Mouse (Mus musculus): Measurements from ENCODE around the gene Irak1bp1.

Irak1bp1 gene

DNA sequence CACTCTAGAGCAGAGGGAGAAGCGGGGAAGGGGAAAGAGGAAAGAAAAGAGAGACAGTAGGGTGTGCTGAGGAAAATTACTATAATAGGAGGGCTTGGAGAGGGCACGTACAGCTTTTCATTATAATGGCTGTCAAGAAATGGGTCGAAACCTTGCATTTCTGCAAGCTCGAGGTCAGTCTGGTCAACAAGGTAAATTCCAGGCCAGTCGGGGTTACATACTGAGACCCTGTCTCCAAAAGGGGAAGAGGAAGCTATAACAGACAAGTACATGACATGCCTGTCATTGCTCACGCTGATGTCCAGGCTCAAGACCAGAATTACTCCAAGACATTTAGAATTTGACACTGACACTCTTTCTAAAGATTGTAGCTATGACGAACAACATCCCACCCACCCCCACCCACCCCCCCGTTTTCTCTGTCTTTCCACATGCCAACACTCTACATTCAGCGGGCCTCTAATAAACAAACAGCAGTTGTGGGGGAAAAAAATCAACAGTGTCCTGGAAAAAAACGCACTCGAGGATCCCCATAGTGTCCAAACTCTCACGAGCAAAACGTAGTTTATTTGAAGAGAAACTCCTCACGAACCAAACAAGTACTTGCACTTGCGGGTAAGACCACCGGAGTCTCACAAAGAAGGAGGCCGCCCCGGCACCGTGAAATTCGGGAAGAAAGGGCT, at the start of gene Irak1bp1:
Gene Irak1bp1, plus strand, starts transcription at position 534 of the 683 bp plus-strand sequence.
- no peak for DNase-seq (ENCODE audit: low read depth)

DNA sequence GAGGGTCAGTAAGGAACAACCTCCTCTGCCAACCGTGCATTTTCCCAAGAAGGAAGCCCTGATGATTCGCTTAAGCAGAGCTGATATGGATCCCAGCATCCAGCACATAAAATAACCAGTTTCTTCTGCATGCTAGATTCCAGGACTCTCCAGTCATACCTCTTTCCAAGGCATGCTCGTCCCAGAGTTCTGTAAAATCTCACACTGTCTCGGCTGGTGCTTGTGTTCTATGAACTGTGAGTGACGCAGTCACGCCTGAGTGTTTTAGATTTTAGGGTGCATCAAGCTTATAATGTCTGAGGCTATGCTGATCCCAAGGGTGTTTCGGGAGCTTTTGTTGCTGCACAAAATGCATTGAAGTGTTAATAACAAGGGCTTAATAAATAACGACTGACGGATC, 41.0 kb upstream of the Irak1bp1 start:
- no peak for DNase-seq (ENCODE audit: low read depth)

DNA sequence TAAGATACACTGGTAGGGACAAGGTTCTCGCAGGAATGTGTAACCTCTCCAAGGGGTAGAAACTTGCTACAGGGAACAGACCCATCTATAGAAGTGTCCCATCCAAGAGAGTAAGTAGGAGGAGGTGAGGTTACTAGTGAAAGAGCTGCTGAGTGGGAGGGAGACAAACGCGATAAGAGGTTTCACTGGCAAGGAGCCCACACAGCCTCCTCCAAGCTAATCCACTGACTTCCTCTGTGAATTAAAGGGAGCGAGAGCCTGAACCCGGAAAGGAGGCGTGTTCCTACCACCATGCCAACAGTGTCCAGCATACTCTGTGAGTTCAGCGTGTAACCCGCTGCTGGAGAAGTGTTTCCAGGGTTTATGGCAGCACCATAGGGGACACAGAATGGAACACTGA, 29.0 kb upstream of the Irak1bp1 start:
- no peak for DNase-seq (ENCODE audit: low read depth)

DNA sequence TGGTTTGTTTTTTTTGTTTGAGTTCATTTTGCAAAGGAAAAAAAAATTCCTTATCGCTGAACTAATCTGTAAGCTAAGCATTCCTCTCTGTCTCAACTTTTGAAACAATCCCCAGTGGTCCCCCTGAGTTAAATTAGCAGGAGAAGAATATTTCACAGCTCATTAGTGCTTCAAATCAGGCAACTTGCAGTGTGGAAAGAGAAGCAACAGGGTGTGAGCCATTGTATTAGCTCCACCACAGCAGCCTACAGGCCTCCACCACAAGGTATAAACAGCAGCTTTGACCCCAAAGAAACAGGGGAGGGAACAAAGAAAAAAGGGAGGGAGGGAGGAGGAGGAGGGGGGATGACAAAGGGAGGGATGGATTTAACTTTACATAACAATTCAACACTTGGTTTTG, 22.2 kb upstream of the Irak1bp1 start:
- DNase-seq (ENCODE audit: low read depth): no peak

DNA sequence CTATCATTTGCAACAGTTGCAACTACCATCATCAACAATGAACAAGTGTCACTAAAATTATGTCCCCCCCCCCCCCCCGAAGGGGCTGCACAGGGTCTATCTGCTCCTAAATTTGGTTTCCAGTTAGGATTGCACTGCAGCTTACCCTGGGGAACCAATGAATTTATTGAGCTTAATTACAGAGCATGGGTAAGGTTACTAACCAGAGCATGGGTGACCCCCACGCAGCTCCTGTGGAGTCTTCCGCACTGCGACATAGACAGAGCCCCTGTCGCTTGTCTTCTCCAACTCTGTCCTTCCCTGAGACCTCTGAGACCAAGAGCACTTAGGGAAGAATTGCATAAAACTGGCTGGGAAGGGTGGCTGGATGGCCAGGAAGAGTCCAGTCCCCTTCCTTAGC, 21.7 kb upstream of the Irak1bp1 start:
- no peak for DNase-seq (ENCODE audit: low read depth)

DNA sequence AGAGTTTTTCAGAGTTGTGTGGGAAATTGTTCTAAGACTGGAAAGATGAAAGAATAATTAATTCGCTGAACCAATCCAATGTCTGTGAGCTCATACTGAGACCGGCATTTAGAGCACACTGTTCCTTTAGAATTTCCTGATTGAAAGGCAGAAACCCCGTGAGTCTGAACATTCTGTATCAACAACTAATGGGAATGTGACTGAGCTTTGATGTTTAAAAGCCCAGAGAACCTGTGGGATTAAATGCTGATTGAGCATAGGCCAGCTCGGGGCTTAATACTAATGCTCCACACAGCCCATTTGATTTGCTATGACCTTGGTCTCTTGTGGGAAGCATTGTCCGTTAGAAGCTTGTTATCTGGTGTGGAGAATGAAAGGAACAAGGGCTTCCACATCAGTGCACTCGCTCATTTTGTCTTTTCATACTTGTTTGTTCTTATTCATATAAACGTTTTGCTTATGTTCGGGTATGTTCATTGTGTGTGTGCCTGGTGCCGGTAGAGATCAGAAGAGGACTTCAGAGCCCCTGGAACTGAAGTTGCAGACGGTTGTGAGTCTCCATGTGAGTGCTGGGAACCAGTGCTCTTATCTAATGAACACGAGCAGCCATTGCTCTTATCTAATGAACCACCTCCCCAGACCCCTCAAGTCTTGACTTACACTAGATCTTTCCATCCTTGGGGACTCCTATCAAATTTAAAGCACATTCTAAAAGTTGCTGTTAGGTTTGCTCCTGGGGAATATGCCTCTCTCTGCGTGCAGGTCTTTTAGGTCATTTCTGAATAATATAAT, 17.0 kb upstream of the Irak1bp1 start:
- DNase-seq (ENCODE audit: low read depth): no peak

DNA sequence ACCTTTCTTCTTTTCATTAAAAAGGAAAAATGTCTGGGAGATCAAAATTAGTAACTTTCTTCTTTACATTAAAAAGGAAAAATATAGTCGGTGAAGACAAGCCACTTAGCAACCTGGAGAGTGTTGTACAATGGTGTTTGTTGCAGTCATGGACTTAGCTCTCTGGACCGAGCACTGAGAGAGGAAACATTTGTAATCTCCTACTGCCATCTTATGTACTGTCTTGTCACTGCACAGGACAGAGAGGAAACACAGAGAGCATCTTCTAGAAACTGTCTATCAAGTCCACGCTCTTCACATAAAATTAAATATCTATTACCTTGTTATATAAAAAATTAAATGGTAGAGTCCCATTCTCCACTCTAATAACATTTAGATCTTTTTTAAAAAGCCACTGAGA, 14.8 kb upstream of the Irak1bp1 start:
- no peak for DNase-seq (ENCODE audit: low read depth)

DNA sequence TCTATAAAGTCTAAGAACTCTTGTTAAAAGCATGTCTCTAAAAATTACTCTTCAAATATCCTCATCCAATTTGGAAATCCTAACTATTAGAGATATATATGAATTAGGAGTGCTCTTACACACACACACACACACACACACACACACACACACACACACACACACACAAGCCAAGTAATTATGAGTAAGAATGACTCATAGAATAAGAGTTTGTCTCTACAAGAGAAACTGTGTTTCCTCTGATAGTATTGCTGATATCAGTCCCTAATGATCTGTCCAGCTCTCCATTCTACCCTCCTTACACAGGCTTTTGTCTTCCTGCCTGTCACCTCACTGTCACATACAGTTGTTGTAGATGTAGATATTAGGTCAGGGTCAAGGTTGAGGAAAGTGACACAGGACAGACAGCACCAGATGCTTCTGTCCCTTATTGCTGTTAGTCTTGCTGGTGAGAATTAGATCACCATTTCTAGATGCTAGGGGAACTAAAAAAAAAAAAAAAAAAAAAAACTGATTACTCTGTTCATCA, 14.0 kb upstream of the Irak1bp1 start:
- no peak for DNase-seq (ENCODE audit: low read depth)

DNA sequence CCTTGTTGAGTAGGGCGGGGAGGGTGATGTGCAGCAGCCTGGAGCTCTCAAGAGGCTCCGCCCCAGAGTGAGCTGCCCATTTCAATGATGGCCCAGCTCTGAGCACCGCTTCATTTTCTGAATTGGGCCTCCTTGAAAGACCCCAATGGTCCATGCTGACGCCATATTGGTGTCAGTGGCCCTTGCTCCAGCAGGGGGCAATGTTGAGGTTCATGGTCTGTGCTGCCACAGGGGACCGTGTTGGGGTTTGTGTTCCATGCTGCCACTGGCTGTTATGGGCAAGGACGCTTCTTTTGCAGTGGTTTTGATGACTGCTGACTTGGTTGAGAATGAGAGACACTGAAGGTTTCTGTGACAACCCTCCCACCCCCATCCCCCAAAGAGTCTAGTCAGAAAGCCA, 2.9 kb upstream of the Irak1bp1 start:
- no peak for DNase-seq (ENCODE audit: low read depth)

DNA sequence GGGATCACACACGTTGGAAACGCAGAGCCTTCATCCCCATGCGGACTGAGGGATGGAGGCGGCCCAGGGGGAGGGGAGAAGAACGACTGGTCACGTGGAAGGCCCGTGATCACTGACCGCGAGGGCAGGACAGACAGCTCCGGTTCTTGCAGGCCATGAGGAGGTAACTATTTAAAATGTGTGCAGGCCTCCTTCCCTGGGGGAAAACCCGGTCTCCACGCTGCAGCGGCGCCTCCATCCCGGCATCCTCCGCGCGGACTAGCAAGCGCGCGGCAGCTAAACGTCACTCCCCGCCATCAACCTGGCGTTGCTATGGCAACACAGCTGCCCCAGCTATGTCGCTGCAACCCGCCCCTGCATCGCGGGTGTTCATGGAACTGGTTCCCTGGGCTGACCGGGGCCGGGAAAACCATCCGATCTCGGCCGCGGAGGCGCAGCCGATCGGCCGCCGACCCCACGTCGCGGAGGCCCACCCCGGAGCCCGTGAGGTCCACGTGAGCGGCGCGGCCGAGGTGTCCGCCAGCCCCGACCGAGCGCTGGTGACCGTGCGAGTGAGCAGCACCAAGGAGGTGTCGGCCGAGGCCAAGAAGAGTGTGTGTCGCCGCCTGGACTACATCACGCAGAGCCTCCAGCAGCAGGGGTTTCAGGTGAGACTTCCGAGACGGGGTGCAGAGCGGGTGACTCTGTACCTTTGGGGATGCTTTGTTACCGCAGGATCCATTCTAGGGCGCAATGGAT, 522 bp downstream of the Irak1bp1 start:
- peak; percentile 73 for DNase-seq (ENCODE audit: low read depth)

DNA sequence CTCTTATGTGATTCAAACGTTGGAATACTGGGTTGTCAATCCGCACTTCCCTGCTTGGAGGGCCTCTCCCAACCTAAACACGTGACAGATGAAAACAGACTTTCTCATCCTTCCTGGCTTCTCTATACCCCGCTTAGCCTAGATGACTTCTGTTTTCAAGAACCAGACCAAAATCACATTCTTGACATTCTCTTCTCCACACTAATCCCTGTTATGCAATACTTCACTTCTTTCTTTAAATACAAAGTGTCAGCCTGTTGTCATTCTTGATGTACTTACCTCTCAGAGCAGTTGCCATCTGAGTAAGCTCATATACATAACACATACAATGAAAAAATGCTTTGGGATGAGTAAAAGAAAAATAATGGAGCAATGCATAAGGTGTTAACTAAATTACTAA, 2.6 kb downstream of the Irak1bp1 start:
- DNase-seq (ENCODE audit: low read depth): no peak

DNA sequence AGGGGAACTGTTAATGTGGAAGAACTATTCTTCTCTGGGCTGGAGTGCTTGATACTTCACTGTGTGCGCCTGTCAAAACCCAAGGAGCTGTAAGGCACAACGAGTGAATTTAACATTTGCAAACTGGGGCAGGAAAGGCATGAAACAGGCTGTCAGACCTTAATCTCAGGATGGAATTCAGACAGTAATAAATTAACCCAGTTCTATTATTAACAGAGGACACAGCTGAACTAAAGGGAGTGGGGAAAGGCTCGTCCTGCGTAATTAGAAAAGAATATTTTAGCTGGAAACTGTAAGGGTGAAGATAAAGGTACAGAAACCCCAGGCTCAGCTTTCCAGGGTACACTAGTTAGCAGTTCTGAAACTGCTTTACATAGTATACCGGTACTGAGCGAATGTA, 6.6 kb downstream of the Irak1bp1 start:
- DNase-seq (ENCODE audit: low read depth): no peak

DNA sequence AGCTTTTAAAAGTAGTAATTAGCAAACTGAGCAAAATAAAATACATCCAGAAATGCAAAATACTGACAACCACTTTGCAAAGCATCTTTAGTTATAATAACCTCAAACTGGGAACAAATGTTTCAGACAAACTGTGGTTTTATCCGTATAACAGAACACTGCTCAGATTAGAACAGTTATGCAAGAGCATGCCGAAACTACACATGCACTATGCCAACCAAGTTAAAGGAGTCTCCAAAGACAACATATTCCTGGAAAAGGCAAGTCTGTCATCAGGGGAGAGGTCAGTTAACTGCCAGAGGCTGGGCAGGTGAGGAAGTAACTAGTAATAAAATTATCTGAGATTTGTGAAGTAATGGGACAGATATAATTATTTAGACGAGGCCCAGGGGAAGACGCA, 13.3 kb downstream of the Irak1bp1 start:
- no peak for DNase-seq (ENCODE audit: low read depth)

DNA sequence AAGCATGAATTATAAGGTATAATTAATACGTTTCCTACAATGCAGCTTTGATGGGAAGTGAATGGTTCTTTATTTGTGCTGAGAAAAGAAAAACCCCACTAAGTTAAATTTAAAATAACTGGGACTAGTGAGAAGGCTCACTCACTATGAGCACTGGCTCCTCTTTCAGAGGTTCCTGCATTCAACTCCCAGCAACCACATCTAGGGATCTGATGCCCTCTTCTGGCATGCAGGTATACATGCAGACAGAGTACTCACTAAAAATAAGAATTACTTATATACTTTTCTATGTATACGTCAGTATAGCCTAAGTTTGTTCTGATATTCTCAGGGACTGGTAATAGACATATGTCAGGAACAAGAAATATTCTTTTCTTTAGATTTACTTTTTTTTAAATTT, 24.7 kb downstream of the Irak1bp1 start:
- no peak for DNase-seq (ENCODE audit: low read depth)

DNA sequence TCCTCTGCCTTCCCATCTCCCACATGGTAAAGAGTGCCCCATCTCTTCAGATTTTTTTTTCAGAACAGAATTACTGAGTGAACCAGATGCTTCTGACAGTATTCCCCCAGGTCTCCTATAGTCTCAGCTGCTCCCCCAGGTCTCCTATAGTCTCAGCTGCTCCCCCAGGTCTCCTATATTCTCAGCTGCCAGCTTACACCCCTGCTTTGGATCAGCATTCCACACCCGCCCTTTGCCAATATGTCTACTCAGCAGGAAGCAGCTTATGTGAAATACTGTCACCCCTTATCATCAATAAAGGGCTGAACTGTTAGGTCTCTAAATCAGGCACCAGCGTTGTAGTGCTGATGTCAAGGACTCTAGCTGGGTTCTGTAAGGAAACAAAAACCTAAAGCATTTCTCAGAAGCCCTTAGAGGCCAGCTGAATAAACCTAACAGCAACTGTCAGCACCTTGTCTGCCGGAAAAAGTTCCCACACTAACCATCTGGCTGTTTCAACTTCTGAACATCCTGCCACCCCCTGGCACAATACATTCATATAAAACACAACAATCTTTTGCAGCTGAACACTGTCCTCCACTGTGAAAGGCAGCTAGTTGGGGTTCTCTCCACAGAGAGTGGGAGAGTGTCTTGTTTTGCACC, 25.8 kb downstream of the Irak1bp1 start:
- no peak for DNase-seq (ENCODE audit: low read depth)

DNA sequence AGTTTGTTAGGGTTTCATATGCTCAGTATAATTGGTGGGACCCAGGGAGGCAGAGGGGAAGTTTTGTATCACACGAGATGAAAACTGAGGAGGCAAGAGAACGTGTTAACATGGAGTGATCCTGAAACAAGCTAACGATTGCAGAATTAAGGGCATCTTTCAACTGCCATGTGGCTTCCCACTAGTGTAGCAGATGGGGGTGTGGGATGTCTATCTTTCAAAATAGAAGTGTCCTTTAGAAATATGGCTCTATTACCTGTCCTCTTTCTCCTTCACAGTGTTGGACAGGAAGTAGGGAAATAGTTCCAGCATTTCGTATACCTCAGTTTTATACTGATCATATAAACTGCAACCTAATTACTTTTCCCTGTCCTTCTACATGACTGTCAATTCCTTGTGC, 26.9 kb downstream of the Irak1bp1 start:
- no peak for DNase-seq (ENCODE audit: low read depth)

DNA sequence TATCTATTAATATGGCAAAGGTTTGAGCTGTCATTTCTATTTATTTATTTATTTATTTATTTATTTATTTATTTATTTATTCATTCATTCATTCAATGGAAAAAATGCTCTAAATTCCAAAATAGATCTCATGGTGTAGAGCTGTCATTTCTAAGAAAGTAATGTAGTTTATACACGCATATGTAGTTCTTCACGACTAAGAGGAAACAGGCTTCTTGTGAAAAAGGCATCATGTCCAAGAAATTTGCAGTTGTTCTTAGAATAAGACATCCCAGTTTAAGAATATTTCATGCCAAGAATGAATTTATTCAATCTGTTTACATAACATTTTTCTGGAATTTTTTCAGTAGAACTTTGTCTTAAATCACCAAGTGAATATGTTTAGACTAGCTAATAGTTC, 31.5 kb downstream of the Irak1bp1 start:
- DNase-seq (ENCODE audit: low read depth): no peak

DNA sequence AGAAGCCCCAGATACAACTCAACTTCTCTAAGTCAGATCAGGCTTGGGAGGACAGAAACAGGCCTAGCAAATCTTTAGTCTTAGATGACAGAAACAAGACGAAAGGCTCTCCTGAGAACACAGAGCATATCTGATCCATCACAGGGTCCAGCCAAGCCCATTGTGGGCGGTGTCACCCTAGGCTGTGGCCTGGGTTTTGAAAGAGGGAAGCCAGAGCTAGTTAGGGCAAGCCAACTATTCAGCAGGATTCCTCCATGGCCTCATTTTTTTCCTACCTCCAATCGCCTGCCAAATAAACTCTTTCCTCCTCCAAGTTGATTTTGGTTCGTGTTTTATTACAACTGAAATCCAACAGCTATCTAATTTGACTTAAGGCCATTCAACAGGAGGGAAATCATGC, 32.0 kb downstream of the Irak1bp1 start:
- DNase-seq (ENCODE audit: low read depth): no peak

DNA sequence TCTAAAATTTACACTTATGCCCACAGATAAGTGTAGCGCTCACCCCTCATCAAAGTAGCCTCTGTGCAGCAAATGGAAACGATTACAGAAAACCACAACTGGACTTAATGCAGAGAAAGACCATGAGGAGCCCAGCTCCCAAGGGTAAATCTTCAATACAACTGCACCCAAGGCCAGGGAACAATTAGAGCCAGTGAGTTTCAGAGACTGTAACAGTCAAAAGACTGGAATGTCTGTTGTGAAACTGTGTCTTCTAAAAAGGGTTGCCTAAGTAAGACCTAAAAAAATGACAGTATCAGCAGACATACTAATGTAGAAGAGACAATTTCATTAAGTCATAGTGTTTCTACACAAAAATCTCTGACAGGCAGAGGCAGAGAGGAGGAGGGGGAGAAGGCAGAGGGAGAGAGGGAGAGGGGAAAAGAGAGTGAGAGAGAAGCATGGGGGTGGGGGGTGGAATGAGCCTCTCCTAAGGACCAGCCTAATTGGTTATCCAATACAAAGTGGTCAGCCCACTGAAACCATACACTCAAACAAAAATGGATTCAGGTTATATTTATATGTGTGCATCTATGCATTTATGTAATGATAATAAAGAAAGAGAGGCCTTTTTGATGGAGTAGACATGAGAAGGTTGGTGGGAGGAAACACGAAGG, 32.6 kb downstream of the Irak1bp1 start:
- DNase-seq (ENCODE audit: low read depth): no peak

DNA sequence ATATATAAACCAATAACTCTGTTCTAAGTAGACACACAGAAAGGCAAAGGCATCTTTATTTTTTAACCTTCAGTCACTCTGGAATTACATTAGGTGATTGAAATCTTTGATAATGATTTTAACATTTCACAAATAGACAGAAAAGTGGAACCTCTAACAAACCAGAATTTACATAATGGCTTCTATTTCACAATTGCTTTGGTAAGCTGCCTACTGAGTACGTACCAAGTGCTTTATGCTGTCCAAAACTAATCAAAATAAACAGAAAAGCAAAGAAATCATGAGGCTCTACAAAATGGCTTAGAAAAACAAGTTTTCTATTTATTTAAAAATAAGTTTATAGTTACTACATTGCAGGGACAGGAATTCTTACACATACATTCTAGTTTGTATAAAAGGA, 36.8 kb downstream of the Irak1bp1 start:
- DNase-seq (ENCODE audit: low read depth): no peak

DNA sequence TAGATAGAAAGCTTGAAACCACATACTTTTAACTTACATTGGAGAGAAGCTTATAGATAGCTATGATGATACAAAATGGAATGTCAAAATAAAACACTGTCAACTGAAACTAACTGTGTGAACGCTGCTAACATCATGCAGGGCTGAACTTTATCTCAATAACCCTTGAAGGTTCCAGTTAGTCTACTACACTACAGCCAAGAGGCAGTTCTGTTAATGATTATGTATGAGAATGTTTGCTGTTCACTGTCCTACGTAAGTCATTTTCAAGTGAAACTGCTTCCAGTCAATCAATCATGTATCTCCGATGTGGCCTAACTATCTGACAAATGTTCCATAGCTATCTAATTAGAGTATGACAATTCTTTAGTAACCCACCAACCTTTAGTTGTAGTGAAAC, 38.4 kb downstream of the Irak1bp1 start:
- DNase-seq (ENCODE audit: low read depth): no peak

DNA sequence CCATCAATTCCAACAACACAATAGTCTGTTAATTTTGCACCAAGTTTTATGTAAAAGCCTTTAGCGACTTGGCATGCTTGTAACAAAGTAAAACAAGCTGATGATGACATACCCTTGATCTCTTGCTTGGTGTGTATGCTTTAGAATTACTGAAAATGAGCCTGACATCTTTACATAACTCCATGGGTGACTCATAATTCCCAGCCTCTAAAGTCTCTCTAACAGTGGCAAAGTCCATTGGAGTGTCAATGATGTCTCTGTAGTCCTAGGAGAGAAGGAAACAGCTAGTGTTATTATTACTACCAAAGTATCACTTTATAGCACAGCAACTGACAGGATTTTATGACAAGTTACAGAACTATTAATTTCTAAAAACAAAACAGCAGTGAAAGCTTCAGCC, 47.7 kb downstream of the Irak1bp1 start:
- DNase-seq (ENCODE audit: low read depth): no peak

Measured in c-Kit-positive CD71-positive TER-119-negative erythroid progenitor cells, embryonic 14.5 days (primary cell).